Mouse (Mus musculus) liver, postnatal 0 days (tissue): ENCODE data around the gene Majin. TPM values are rescaled to one million over a fixed set of nuclear protein-coding genes. Genes with fewer than 3 reads are reported as not detected.

Source experiments
- ATAC-seq: fragments of 200-750 bp; cut with Nextera tagmentation; 2 replicates; pipeline ENCODE4 v1.8.0; 2017; ENCODE audit warnings: mild to moderate bottlenecking, moderate library complexity
- DNase-seq: peaks from one replicate; pipeline ENCODE4 v3.0.0-alpha.2; 2016
- H3K27ac ChIP-seq: fragments of 300-500 bp; sonication (generic); 2 replicates; pipeline ENCODE4 v1.5.1; 2014; ENCODE audit warnings: antibody characterized with exemption, moderate library complexity, mild to moderate bottlenecking, low read depth
- H3K27me3 ChIP-seq: fragments of 300-500 bp; sonication (generic); 2 replicates; pipeline ENCODE4 v1.6.1; 2014; ENCODE audit warnings: low read length, control low read depth, mixed read lengths; ENCODE audit not compliant: insufficient read depth
- H3K36me3 ChIP-seq: fragments of 300-500 bp; sonication (generic); replicated peaks from 2 replicates; pipeline ENCODE4 v1.6.1; 2014; ENCODE audit warnings: mild to moderate bottlenecking, control low read depth, low read length, moderate library complexity, mixed read lengths; ENCODE audit not compliant: insufficient read depth
- H3K4me1 ChIP-seq: fragments of 300-500 bp; sonication (generic); 2 replicates; pipeline ENCODE4 v1.6.1; 2014; ENCODE audit warnings: antibody characterized with exemption, mild to moderate bottlenecking, control low read depth; ENCODE audit not compliant: insufficient read depth
- H3K4me2 ChIP-seq: fragments of 300-500 bp; sonication (generic); 2 replicates; pipeline ENCODE4 v1.6.1; 2014; ENCODE audit warnings: low read depth, mild to moderate bottlenecking, low read length, moderate library complexity, mixed read lengths
- H3K4me3 ChIP-seq: fragments of 300-500 bp; sonication (generic); 2 replicates; pipeline ENCODE4 v1.5.1; 2014; ENCODE audit warnings: low read depth, low read length
- H3K9ac ChIP-seq: fragments of 300-500 bp; sonication (generic); replicated peaks from 2 replicates; pipeline ENCODE4 v1.6.1; 2014; ENCODE audit warnings: mild to moderate bottlenecking, moderate library complexity
- H3K9me3 ChIP-seq: fragments of 300-500 bp; sonication (generic); 2 replicates; pipeline ENCODE4 v1.6.1; 2016; ENCODE audit warnings: mild to moderate bottlenecking, control low read depth, low read length, mixed read lengths
- CTCF ChIP-seq: sonication (generic); IDR thresholded peaks from 2 replicates; pipeline ENCODE4 v1.5.1; 2016; ENCODE audit warnings: antibody characterized with exemption, low read depth
- EP300 ChIP-seq: IDR thresholded peaks from 2 replicates; pipeline ENCODE4 v1.6.1; 2016; ENCODE audit warnings: antibody characterized with exemption, low read depth, mild to moderate bottlenecking
- WGBS: fragments of 180-500 bp; shearing (Covaris S2); extraction: QIAGEN DNeasy Blood & Tissue Kit; methylation state at CpG from one replicate; pipeline ENCODE4 v1.1.7; 2014; ENCODE audit not compliant: insufficient replicate concordance; 5-methylcytosine and 5-hydroxymethylcytosine counted together
- microRNA counts: library from miRNA; unstranded; fragments of <30 nt; microRNA quantifications from one replicate; lab custom pipeline; 2015
- microRNA-seq: library from miRNA; unstranded; fragments of <30 nt; microRNA quantifications from one replicate; pipeline ENCODE4, GENCODE M21; 2016
- polyA plus RNA-seq: library from polyadenylated mRNA; unstranded; fragments of >200 nt; fragmentation: Nextera tagmentation; extraction: Ambion mirVana; gene quantifications from 2 replicates; pipeline ENCODE4 v1.2.1, GENCODE M21; 2015

Majin gene
- polyA plus RNA-seq, 1 experiment from 2014 or later, result not detected

DNA sequence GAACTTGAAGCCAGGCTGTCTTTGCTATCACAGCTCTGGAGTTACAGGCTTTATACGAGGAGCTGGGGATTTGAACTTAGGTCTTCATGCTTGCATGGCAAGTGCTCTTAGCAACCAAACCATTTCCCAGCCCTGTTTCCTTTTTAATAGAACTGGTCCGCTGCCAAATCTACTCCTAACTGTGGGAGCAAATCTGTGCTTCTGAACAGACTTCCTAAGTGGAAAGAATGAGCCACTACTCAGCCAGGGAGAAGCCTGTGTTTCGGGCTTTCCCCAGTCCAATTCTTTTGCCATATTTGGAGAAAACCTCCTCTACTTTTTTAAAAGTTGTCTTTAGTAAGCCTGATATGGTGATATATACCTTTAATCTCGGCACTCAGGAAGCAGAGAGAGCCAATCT is 88.5 kb downstream of the Majin start:
- Histone ChIP-seq H3K27me3 (no peaks in the 10 kb centered on the region), H3K9me3 (no peaks in the 10 kb centered on the region), H3K9ac (no peak overlapping the region), H3K4me1 (peaks cover 56% of the 10 kb centered on the region), H3K4me2 (no peak overlapping the region), H3K27ac (no peak overlapping the region), H3K4me3 (no peak overlapping the region), H3K36me3 (no peaks in the 10 kb centered on the region)
- DNase-seq (no peak), ATAC-seq (no peak)
- no peak for TF ChIP-seq EP300
- no peak for TF ChIP-seq CTCF
- WGBS, result 79% methylated on average over 4 of the region's 4 CpGs

DNA sequence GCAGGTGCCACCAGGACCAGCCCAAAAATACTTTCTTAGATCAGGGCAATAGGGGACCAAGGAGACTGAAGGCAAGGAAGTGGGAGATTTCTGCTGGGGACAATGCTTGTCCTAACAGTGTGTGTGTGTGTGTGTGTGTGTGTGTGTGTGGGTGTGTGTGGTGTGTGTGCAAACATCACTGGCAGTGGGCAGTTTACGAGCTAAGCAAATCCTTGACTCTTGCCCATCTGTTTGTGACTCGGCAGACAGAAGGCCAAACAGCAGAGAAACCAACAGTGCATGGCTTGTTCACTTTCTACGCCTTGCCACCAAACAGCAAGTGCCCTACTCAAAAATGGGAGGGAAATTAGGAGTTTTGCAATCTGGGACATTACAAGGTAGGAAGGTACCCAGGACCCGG is 89.4 kb downstream of the Majin start:
- Histone ChIP-seq H3K4me1 (peaks cover 56% of the 10 kb centered on the region), H3K36me3 (no peaks in the 10 kb centered on the region), H3K9me3 (no peaks in the 10 kb centered on the region), H3K4me3 (no peak overlapping the region), H3K4me2 (no peak overlapping the region), H3K9ac (no peak overlapping the region), H3K27me3 (no peaks in the 10 kb centered on the region), H3K27ac (no peak overlapping the region)
- TF ChIP-seq CTCF, result no peak
- TF ChIP-seq EP300, result no peak
- ATAC-seq, result no peak
- WGBS, result 62% methylated on average over 4 of the region's 4 CpGs
- no peak for DNase-seq

MicroRNAs within 50 kb of the gene (microRNA counts, 519-probe panel; counts per million panel counts)
- 7,078 counts per million, percentile 84 among the panel's probes with 10 or more counts for microRNA mmu-miR-192 (lab: Ali Mortazavi, UCI)

Small RNA genes lying within 50 kb of the gene (microRNA-seq; reads per million reads assigned to microRNA genes)
- gene Mir192 (15,934 reads per million, percentile 95 among the genes with 10 or more reads in this experiment), gene Mir194-2 (4,643 reads per million, percentile 86 among the genes with 10 or more reads in this experiment)

Other genes starting within 250 kb of the Majin start
- gene Pola2, start 220.2 kb upstream of the Majin start, polyA plus RNA-seq, result 19.2 and 21.5 TPM in 2 replicates
- gene Slc22a20, start 198.2 kb upstream of the Majin start, polyA plus RNA-seq, result 0.09 TPM in 1 of 2 replicates, not detected in the other
- gene Capn1, start 168.5 kb upstream of the Majin start, polyA plus RNA-seq, result 6.8 and 7.2 TPM in 2 replicates
- gene Syvn1, start 137.8 kb upstream of the Majin start, polyA plus RNA-seq, result 12.4 and 15.4 TPM in 2 replicates
- 28.2 and 29.6 TPM in 2 replicates for gene Mrpl49, start 126.6 kb upstream of the Majin start, polyA plus RNA-seq
- gene Fau, start 126.5 kb upstream of the Majin start, polyA plus RNA-seq, result 781 and 784 TPM in 2 replicates
- gene Znhit2, start 123.2 kb upstream of the Majin start, polyA plus RNA-seq, result 30.2 and 35.8 TPM in 2 replicates
- 42.6 and 44.1 TPM in 2 replicates for gene Tm7sf2, start 116.0 kb upstream of the Majin start, polyA plus RNA-seq
- gene Vps51, start 107.2 kb upstream of the Majin start, polyA plus RNA-seq, result 17.5 and 20.7 TPM in 2 replicates
- not detected in 2 replicates for gene Tmem262, start 104.4 kb upstream of the Majin start, polyA plus RNA-seq
- 0.32 and 0.72 TPM in 2 replicates for gene Gm28374, start 102.1 kb upstream of the Majin start, polyA plus RNA-seq
- gene Zfpl1, start 99.4 kb upstream of the Majin start, polyA plus RNA-seq, result 16.9 and 19.9 TPM in 2 replicates
- gene Cdca5, start 99.4 kb upstream of the Majin start, polyA plus RNA-seq, result 13.5 and 15.0 TPM in 2 replicates
- not detected in 2 replicates for gene AC131692.1, start 90.0 kb upstream of the Majin start, polyA plus RNA-seq
- 0.46 and 0.63 TPM in 2 replicates for gene Naaladl1, start 78.6 kb upstream of the Majin start, polyA plus RNA-seq
- gene Sac3d1, start 65.7 kb upstream of the Majin start, polyA plus RNA-seq, result 15.0 and 15.6 TPM in 2 replicates
- 38.6 and 41.6 TPM in 2 replicates for gene Snx15, start 56.1 kb upstream of the Majin start, polyA plus RNA-seq
- gene Batf2, start 43.4 kb upstream of the Majin start, polyA plus RNA-seq, result 0.59 and 1.1 TPM in 2 replicates
- 16.7 and 20.5 TPM in 2 replicates for gene Arl2, start 42.8 kb upstream of the Majin start, polyA plus RNA-seq
- not detected in 2 replicates for gene Gpha2, start 42.0 kb downstream of the Majin start, polyA plus RNA-seq
- gene Ppp2r5b, start 51.5 kb downstream of the Majin start, polyA plus RNA-seq, result 3.2 and 3.8 TPM in 2 replicates
- gene Atg2a, start 57.3 kb downstream of the Majin start, polyA plus RNA-seq, result 3.4 and 3.8 TPM in 2 replicates
- gene Ehd1, start 92.3 kb downstream of the Majin start, polyA plus RNA-seq, result 36.4 and 36.9 TPM in 2 replicates
- gene Cdc42bpg, start 122.1 kb downstream of the Majin start, polyA plus RNA-seq, result 0.27 and 0.35 TPM in 2 replicates
- gene Men1, start 150.6 kb downstream of the Majin start, polyA plus RNA-seq, result 10.0 and 11.1 TPM in 2 replicates
- 5.6 and 5.7 TPM in 2 replicates for gene Map4k2, start 156.7 kb downstream of the Majin start, polyA plus RNA-seq
- gene Sf1, start 179.3 kb downstream of the Majin start, polyA plus RNA-seq, result 34.6 and 35.7 TPM in 2 replicates
- gene Pygm, start 200.0 kb downstream of the Majin start, polyA plus RNA-seq, result 2.5 and 8.9 TPM in 2 replicates
- 90.7 and 93.5 TPM in 2 replicates for gene Rasgrp2, start 215.0 kb downstream of the Majin start, polyA plus RNA-seq
- gene Nrxn2, start 234.3 kb downstream of the Majin start, polyA plus RNA-seq, result 0.96 and 0.97 TPM in 2 replicates